Mouse (Mus musculus): Measurements from ENCODE around the gene Erbin. TPM values are rescaled to one million over a fixed set of nuclear protein-coding genes. Genes with fewer than 3 reads are reported as not detected.

Erbin gene
- polyA plus RNA-seq, 1 experiment from 2014 or later, result 28.4 TPM

GRCm38 (mm10) chr13:103900015-103900414 lies 20.3 kb downstream of the Erbin start:
- H3K36me3 ChIP-seq (ENCODE audit: control insufficient read depth, insufficient read depth), result no peaks in the 10 kb centered on the region; the same call in 1 of the 2 replicates
- no peak for ATAC-seq
- no peak overlapping the region for H3K4me2 ChIP-seq (replicated peaks; ENCODE audit: low read depth)
- no peaks in the 10 kb centered on the region for H3K4me1 ChIP-seq (replicated peaks; ENCODE audit: control insufficient read depth, insufficient read depth, low read length)
- 64% methylated on average over 1 of the region's 1 CpGs for WGBS
- no peak overlapping the region for H3K9ac ChIP-seq (ENCODE audit: low read depth, low read length)
- H3K4me3 ChIP-seq (ENCODE audit: low read depth, low read length), result no peak overlapping the region
- no peaks in the 10 kb centered on the region for H3K9me3 ChIP-seq (ENCODE audit: control insufficient read depth)
- H3K27me3 ChIP-seq (replicated peaks; ENCODE audit: control insufficient read depth, insufficient read depth, low read length), result no peaks in the 10 kb centered on the region
- TF ChIP-seq CTCF (IDR thresholded peaks at IDR 0.05; ENCODE audit: low read depth), result no peak
- no peak overlapping the region for H3K27ac ChIP-seq (ENCODE audit: low read depth, low read length)

DNA sequence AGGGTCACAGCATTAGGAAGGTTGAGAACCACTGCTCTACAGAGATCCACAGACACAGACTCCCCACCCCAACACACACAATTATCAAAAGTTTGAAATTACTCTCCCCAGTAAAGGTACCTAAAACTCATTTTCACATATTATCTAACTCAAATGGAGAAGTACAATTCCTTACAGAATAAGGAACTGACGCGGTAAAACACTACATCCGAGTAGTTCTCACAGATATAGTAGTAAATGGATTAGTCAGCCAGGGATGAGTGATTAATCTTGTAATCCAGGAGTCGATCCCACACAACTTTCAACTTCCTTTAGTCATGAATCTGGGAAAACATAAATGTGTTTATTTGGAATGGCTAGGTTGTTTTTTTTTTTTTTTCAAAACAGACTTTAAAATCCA lies 22.7 kb downstream of the Erbin start:
- no peaks in the 10 kb centered on the region for H3K4me1 ChIP-seq (replicated peaks; ENCODE audit: control insufficient read depth, insufficient read depth, low read length)
- H3K4me2 ChIP-seq (replicated peaks; ENCODE audit: low read depth), result no peak overlapping the region
- no peak overlapping the region for H3K27ac ChIP-seq (ENCODE audit: low read depth, low read length)
- no peak for TF ChIP-seq CTCF (IDR thresholded peaks at IDR 0.05; ENCODE audit: low read depth)
- H3K9ac ChIP-seq (ENCODE audit: low read depth, low read length), result no peak overlapping the region
- no peaks in the 10 kb centered on the region for H3K9me3 ChIP-seq (ENCODE audit: control insufficient read depth)
- ATAC-seq, result no peak
- 90% methylated on average over 4 of the region's 4 CpGs for WGBS
- H3K27me3 ChIP-seq (replicated peaks; ENCODE audit: control insufficient read depth, insufficient read depth, low read length), result no peaks in the 10 kb centered on the region
- no peak overlapping the region for H3K4me3 ChIP-seq (ENCODE audit: low read depth, low read length)
- no peaks in the 10 kb centered on the region; the same call in 1 of the 2 replicates for H3K36me3 ChIP-seq (ENCODE audit: control insufficient read depth, insufficient read depth)

- no peak overlapping the region for H3K27ac ChIP-seq (ENCODE audit: low read depth, low read length)
- no peaks in the 10 kb centered on the region for H3K36me3 ChIP-seq (ENCODE audit: control insufficient read depth, insufficient read depth)
- H3K4me1 ChIP-seq (replicated peaks; ENCODE audit: control insufficient read depth, insufficient read depth, low read length), result no peaks in the 10 kb centered on the region
- no peak overlapping the region for H3K4me3 ChIP-seq (ENCODE audit: low read depth, low read length)
- H3K4me2 ChIP-seq (replicated peaks; ENCODE audit: low read depth), result no peak overlapping the region
- WGBS, result 87% methylated on average over 5 of the region's 5 CpGs
- no peaks in the 10 kb centered on the region for H3K9me3 ChIP-seq (ENCODE audit: control insufficient read depth)
- no peaks in the 10 kb centered on the region for H3K27me3 ChIP-seq (replicated peaks; ENCODE audit: control insufficient read depth, insufficient read depth, low read length)
- no peak overlapping the region for H3K9ac ChIP-seq (ENCODE audit: low read depth, low read length)
- TF ChIP-seq CTCF (IDR thresholded peaks at IDR 0.05; ENCODE audit: low read depth), result no peak
- ATAC-seq, result no peak
These were observed 27.2 kb downstream of the Erbin start for GRCm38 (mm10) chr13:103893065-103893464.

GRCm38 (mm10) chr13:103890038-103890437 lies 30.3 kb downstream of the Erbin start:
- WGBS, result 65% methylated on average over 3 of the region's 3 CpGs
- no peak overlapping the region for H3K4me3 ChIP-seq (ENCODE audit: low read depth, low read length)
- no peaks in the 10 kb centered on the region for H3K4me1 ChIP-seq (replicated peaks; ENCODE audit: control insufficient read depth, insufficient read depth, low read length)
- no peaks in the 10 kb centered on the region for H3K9me3 ChIP-seq (ENCODE audit: control insufficient read depth)
- no peaks in the 10 kb centered on the region for H3K36me3 ChIP-seq (ENCODE audit: control insufficient read depth, insufficient read depth)
- no peak for TF ChIP-seq CTCF (IDR thresholded peaks at IDR 0.05; ENCODE audit: low read depth)
- H3K4me2 ChIP-seq (replicated peaks; ENCODE audit: low read depth), result no peak overlapping the region
- no peaks in the 10 kb centered on the region for H3K27me3 ChIP-seq (replicated peaks; ENCODE audit: control insufficient read depth, insufficient read depth, low read length)
- H3K27ac ChIP-seq (ENCODE audit: low read depth, low read length), result no peak overlapping the region
- no peak for ATAC-seq
- H3K9ac ChIP-seq (ENCODE audit: low read depth, low read length), result no peak overlapping the region

DNA sequence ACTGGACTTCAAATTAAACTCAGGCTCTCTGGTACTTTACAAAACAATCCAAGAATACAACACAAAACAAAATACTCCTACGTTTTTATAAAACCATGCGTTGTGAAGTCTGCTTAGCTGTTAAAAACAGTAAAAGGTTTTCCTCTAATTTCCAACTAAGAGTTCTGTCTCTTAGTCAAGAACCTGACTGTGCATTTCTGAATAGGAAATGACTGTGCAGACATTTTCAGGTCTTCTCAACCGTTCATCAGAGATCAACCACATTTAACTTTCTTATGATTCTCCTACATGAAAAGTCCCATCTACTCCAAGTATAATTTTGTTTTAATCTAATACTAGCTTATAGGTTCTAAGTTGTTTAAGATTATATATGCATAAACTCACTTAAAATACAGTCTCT lies 33.8 kb downstream of the Erbin start:
- no peak for TF ChIP-seq CTCF (IDR thresholded peaks at IDR 0.05; ENCODE audit: low read depth)
- 83% methylated on average over 3 of the region's 3 CpGs for WGBS
- no peak overlapping the region for H3K27ac ChIP-seq (ENCODE audit: low read depth, low read length)

DNA sequence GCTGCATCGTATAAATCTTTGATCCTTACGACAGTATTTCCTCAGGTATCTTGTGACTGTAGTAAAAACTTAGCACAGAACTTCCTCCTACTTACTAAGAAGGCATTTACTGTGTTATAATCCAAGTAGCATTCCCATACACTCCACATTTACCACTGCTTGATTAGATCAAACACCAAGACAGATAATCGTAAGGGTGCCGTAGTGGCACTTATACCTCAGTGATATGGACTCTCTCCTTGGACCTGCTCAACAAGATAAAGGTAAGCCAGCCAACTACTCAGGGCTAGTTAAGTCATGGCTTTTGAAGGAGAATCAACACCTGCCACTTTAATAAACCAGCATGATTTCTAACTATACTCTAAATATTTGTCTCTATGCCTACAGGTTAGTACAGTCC lies 39.1 kb downstream of the Erbin start:
- no peaks in the 10 kb centered on the region for H3K9me3 ChIP-seq (ENCODE audit: control insufficient read depth)
- H3K36me3 ChIP-seq (ENCODE audit: control insufficient read depth, insufficient read depth), result peaks cover 16% of the 10 kb centered on the region; the same call in 1 of the 2 replicates
- no peaks in the 10 kb centered on the region for H3K4me1 ChIP-seq (replicated peaks; ENCODE audit: control insufficient read depth, insufficient read depth, low read length)
- H3K27me3 ChIP-seq (replicated peaks; ENCODE audit: control insufficient read depth, insufficient read depth, low read length), result no peaks in the 10 kb centered on the region
- peak overlapping the region; percentile 5; the same call in 1 of the 2 replicates for H3K27ac ChIP-seq (ENCODE audit: low read depth, low read length)
- ATAC-seq, result peak; percentile 73
- no peak overlapping the region for H3K4me2 ChIP-seq (replicated peaks; ENCODE audit: low read depth)
- TF ChIP-seq CTCF (IDR thresholded peaks at IDR 0.05; ENCODE audit: low read depth), result no peak
- H3K4me3 ChIP-seq (ENCODE audit: low read depth, low read length), result no peak overlapping the region
- no peak overlapping the region for H3K9ac ChIP-seq (ENCODE audit: low read depth, low read length)
- 40% methylated on average over 4 of the region's 4 CpGs for WGBS

More for the DNA sequence above, 33.8 kb downstream of the Erbin start:
- H3K9ac ChIP-seq (ENCODE audit: low read depth, low read length), result no peak overlapping the region
- no peaks in the 10 kb centered on the region; the same call in 1 of the 2 replicates for H3K36me3 ChIP-seq (ENCODE audit: control insufficient read depth, insufficient read depth)
- no peak for ATAC-seq
- H3K27me3 ChIP-seq (replicated peaks; ENCODE audit: control insufficient read depth, insufficient read depth, low read length), result no peaks in the 10 kb centered on the region
- no peak overlapping the region for H3K4me2 ChIP-seq (replicated peaks; ENCODE audit: low read depth)
- no peaks in the 10 kb centered on the region for H3K4me1 ChIP-seq (replicated peaks; ENCODE audit: control insufficient read depth, insufficient read depth, low read length)
- H3K4me3 ChIP-seq (ENCODE audit: low read depth, low read length), result no peak overlapping the region
- no peaks in the 10 kb centered on the region for H3K9me3 ChIP-seq (ENCODE audit: control insufficient read depth)

GRCm38 (mm10) chr13:103876743-103877142 lies 43.6 kb downstream of the Erbin start:
- Histone ChIP-seq H3K9ac (ENCODE audit: low read depth, low read length) (no peak overlapping the region), H3K27ac (ENCODE audit: low read depth, low read length) (no peak overlapping the region), H3K4me3 (ENCODE audit: low read depth, low read length) (no peak overlapping the region), H3K36me3 (ENCODE audit: control insufficient read depth, insufficient read depth) (peaks cover 16% of the 10 kb centered on the region; the same call in 1 of the 2 replicates), H3K4me1 (replicated peaks; ENCODE audit: control insufficient read depth, insufficient read depth, low read length) (no peaks in the 10 kb centered on the region), H3K4me2 (replicated peaks; ENCODE audit: low read depth) (no peak overlapping the region), H3K9me3 (ENCODE audit: control insufficient read depth) (no peaks in the 10 kb centered on the region), H3K27me3 (replicated peaks; ENCODE audit: control insufficient read depth, insufficient read depth, low read length) (no peaks in the 10 kb centered on the region)
- ATAC-seq, result no peak
- no peak for TF ChIP-seq CTCF (IDR thresholded peaks at IDR 0.05; ENCODE audit: low read depth)
